Mouse (Mus musculus) retina, postnatal 1 day (tissue): ENCODE data around the gene Cnih3.

Source experiments
- DNase-seq: peaks from one replicate; pipeline ENCODE4 v3.0.0-alpha.2; 2012

The Cnih3 gene

DNA sequence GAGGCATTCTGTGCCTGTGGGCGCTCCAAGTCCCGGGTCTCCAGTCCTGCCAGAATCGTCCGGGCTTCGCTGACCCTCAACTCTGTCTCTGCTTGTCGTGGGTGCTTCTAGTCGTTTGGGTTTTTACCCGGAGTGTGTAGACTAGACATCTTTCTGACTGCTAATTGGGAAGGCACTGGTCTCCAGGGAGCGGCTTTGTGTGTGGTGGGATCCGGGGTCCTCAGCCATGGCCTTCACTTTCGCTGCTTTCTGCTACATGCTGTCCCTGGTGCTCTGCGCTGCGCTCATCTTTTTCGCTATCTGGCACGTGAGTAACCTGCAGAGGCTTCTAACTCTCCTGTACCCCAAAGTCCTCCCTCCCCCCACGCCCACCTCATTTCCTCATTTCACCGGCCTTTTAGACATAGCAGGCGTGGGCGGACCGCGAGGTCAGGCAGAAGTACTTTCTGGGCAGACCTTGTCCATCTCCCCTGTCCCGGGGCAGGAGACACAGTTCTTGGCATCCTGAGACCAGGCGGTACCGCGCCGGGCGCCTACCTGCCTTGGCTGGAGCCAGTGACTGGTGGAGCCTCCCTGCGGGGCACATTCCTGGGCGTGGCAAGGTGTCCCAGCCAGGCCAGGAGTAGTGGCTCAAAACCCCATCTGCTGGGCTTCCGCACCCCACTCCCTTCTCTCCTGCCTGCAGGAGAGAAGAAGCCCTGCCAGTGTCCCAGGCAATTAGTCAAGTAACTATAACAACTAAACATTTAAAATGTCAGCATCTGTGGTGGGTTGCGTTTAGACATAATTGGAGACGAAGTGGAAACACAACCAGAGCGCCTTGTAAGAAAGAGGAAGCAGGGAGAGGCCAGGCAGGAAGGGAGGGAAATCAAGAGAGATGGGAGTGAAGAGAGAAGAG is 1.0 kb downstream of the Cnih3 start:
- DNase-seq, result peak; percentile 34

DNA sequence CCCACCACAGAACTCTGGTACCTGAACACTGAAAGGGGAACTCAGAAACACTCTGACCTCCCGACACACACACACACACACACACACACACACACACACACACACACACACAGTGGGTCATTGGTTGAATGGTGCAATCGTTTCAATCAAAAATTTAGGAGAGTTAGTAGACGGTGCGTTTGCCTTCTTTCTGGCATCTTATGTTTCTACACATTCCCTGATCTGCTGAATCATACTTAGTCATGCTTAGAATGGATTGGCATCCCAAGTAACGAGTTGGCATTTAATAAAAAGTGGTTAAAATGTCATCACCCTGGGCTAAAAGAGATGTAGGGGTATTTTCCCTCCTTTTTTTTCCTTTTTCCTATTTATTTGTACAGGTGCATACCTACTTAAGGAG is 3.3 kb downstream of the Cnih3 start:
- no peak for DNase-seq

DNA sequence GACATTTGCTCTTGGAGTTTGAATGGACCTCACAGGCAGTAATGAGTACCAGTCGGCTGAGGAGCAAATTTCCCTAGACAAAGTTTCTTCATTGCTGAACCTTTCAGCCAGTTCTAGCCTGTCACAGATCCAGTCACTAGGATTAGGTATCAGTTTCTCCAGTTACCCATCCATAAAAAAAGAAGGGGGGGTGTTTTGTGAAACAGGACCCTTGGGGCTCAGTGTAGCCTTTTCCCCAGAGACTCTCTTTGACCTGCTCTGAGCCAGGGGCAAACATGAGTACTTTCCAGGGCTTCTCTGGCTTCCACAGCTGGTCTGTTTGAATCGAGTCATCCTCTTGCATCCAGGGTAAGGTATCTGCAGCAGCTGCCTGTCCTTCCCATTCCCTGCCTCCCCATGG is 5.4 kb downstream of the Cnih3 start:
- DNase-seq, result no peak

DNA sequence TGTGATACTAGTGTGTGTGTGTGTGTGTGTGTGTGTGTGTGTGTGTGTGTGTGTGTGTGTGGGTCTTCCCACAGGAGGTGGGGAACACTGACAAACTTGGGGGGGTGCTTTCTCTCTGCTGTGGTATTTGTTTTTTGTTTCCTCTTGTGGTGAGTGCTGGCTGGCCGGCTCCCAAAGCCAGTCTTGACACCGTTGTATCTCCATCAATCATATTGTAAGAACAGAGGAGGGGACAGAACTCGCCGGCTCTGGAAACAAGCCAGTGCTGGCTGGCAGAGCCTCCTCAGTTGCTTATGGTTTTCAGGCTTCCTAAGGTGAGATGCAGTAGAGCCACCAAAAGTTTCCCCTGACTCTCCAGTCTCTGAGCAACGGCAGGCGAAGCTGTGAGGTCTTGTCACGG is 6.1 kb downstream of the Cnih3 start:
- DNase-seq, result no peak

DNA sequence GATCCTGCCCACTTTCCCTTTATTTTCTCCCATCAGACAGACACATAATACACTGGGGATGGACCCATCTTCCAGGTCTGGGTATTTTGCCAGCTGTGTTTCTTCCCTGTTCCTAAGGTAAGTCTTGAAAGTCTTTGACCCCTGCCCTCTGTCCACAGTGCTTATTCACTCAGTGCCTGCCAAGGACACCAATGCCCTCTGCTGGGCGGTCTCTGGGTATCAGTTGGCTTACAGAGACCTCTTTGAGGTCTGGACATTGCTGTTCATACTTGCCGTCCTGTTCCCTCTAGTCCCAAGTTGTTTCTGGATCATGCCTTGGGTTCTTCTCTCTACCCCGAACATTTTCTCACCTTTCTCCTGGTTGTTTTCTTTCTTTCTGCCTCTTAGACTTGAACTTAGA is 8.3 kb downstream of the Cnih3 start:
- DNase-seq, result no peak

DNA sequence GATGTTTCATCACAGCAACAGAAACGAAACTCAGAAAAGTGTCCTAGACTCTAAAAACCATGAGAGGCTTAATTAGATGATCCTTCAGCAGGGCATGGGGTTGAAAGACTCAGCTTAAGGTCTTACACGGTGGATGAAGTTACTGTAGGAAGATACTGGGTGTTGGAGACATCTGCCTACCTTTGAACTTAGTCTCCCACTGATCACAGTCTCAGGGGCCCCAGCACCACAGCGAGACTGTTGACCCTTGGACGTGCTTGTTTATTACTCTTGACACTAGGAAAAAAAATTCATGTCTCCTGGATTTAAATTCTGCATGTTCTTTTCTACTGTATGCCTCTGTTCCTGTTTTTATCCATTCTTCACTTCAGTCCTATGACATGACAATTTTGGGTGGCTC is 11.6 kb downstream of the Cnih3 start:
- no peak for DNase-seq

DNA sequence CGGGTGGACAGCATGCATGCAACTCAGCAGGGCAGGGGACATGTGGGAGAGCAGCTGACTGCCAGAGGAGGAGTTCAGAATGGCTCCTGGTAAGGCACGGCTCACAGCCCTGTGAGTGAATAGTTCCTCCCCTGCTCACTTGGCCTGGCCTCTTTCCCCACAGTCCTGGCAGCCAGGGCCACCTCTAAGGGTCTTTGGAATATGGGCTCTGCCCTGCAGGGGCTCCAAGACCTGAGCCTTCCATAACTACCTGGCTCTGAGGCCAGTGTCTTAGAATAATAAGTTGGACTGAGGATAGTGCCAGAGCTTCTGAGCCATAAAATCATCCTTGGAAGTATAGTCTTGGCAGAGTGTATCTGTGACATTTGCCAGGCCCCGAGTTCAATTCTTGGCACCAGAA is 12.9 kb downstream of the Cnih3 start:
- no peak for DNase-seq

DNA sequence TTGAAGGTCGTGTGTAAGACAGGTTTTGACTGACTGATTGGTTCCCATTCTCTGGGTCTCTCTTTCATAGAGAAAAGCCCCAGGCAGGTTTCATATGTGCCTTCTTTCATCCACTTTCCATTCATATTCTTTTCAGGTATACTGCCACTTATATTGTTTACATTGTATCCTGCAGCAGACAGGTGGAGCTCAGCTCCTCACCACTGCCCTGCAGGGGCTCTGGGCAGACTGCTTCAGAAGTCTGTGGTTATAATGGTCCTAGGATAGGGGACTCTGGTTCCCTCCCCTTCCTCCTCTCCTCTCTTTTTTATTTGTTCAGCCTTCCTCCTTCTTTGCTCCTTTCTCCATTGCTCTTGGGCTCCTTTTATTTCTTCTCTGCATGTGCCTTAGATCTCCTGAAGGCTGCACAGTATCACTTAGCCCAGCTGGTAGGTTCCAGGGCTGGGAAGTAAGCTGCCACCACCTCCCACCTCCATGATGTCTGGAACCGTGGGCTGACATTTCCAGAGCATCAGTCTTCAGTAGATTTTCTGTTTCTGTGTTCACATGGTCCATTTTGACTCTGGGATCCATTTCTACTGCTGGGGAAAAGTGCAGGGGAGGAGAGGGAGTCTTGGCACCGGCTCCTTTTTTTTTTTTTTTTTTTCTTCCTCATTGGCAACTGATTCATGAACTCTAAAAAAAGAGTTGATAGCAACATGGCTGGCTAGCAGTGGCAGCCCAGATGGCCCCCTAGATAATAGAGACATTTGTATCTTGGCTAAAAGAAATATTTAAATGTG is 16.6 kb downstream of the Cnih3 start:
- no peak for DNase-seq

DNA sequence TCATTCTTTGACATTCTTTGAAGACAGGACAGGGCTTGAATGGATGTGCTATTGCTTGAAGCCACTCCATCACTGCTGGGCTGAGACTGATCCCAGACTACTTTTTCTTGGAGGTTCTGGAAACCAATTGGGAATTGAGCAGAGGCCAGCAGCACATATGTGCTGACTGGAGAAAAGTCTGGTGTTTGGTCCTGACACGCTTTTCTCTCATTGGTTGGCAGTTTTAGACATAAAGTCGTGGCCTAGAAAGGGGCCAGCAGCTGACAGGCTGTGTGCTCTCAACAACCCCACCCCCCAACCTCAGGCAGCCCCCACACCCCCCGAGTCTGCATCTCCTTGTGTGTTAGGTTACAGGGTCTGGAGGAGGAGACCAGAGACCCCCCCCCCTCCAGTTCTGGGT is 17.9 kb downstream of the Cnih3 start:
- DNase-seq, result no peak

DNA sequence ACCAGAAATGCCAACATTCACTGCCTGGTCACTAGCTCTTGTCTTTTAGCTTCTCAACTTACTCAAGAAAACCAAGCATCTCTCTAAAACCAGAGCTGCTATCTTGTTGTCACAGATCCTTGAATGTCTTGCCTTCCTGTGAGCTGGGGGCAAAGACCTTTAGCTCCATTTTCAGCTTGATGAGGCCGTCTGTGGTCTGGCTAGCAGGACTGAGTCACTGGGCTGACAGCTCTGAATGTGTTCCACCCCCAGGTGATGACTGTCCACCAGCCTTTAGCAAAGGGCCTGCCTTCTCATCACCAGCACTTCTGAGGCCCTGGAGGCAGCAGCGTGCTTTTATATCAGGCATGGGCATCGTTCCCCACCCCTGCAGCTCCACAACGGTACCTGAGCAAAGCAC is 18.8 kb downstream of the Cnih3 start:
- no peak for DNase-seq

DNA sequence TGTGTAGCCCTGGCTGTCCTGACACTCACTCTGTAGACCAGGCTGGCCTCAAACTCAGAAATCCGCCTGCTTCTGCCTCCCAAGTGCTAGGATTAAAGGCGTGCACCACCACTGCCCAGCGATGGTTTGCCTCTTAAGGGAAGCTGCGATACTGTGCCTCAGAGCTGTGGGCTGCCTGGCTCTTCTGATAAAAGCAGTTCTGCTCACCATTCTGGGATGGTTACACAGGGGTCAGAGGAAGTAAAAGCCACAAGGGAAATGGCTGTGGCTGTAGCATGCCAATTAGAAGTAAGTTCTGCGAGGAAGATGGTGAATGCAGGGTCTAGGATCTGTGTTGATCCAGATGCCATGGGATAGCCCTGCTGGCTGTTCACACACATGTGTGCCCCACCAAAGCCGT is 19.9 kb downstream of the Cnih3 start:
- no peak for DNase-seq

DNA sequence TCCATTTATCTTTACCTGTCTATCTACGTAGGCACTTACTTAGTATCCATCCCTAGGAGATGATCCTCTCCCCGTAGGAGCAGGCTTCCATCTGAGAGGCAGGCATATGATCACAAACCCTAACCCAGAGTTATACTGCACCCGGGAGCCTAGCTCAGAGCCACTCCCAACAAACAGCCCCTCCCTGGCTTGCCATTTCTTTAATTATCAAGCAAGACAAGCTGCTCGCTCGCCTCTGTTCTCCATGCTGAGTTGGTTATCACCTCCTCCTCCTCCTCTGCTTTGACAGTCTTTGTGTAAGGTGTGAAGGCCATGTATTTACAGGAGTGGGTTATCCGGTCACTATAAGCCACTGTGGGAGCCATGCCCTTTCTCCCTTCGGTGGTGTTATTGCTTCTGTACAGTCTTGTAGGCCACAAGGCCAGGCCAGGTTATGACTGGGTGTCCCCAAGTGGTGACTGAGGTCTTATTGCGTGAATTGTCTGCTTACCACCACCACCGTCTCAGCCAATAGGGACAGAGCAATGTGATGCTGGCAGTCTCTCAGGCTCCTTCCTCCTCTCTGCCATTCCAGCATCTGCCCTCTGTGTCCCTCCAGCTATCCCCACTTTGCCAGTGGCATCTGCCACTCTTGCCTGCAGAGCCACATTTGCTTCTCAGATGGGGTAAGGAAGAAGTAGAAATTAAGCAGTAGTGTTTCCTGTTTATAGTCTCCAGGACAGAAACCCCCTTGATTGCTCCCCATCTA is 22.4 kb downstream of the Cnih3 start:
- no peak for DNase-seq

DNA sequence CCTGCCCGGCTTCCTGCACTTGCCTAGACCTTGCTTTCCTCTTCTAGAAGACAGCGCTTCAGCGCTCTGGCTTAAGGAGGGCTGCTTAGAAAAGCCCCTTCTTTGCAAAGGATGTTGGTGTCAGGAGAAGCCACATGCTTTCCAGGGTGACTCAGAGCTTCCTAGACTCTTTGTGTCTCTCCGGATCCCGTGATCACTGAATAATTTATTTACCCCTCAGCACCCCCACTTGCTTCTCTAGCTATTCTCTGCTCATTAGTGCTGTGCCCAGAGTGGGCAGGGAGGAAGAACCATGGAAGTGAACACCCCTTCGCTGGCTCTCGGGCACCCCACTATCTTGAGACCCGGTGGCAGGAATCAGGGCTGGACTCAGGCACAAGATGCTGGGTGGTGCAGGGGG is 24.0 kb downstream of the Cnih3 start:
- peak; percentile 18 for DNase-seq

DNA sequence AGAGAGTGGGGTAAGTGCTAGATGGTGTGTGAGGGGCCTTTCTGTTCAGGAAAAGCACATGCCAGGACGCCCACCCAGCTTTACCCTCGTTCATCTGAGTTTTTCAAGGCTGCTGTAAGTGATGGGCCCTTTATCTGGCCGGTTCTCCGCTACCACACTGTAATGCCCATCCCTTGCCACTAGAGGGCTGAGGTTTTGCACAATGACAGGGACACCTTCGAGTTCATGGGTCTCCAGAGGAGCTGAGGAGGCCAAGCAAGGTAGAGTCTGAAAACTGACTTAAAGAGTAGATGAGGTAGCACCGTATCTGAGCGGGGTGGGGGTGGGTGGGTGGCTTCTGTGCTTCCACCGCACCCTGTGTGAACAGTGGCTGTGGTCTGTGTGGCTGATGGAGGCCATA is 27.2 kb downstream of the Cnih3 start:
- DNase-seq, result peak; percentile 75

DNA sequence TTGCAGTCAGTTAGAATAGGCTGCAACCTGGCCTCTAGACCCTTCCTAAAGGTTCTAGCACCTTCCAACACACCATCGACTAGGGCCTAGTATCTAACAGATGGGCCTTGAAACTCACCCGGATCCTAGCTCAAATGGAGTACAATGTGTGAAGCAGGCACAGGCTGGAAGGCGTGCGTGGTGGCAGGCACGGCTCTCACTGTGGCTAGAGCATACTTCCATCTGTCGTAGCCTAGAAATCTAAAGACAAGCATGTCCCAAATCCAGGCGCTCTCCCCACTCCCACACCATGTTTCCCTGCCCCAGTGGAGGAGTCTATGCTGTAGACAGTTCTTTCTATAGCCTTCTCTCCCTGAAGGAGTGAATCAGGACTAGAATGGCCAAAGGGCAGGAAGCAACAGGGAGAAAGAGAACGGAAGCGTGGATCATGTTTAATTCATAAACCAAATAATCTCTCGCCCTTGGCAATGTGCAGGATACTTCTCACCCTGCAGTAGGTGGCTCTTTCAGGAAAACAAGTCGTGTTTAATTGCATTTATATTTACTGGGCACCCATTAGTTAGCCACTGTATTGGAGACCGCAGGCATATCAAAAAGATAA is 29.1 kb downstream of the Cnih3 start:
- peak; percentile 10 for DNase-seq

DNA sequence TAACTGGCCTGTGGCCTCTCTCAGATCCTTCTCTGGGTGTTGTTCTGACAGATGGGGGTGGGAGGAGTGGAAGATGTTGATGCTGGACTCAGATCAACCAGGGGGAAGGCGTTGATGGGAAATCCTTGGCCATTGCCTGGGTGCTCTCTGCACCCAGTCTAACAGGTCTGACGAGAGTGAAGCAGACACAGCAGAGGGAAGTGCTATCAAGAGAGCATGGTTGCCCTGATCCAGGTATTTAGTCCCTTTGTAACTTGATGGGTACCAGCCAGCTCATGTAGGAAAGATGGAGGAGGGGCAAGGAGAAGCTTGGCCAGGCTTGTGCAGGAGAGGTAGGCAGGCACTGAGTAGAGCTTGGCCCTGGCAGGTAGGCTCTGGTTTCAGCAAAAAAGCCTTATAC is 36.8 kb downstream of the Cnih3 start:
- no peak for DNase-seq

DNA sequence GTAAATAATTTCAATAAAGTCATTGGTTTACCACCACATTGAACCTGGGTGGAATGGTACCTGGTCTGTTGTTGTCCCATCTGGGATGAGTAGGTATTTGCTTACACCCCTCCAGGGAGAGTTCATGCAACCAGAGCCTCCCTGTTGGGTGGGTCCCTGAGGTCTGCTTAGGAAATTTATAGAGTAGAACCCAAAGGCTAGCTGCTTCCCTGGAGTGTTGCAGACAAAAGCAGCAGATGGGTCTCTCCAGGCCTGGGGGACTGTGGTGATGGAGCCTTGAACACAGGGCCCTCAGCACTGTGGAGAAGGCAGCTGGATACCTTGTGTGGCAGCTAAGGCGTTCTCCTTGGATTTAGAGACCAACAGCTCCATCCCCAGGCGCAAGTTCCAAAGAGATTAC is 40.1 kb downstream of the Cnih3 start:
- no peak for DNase-seq

DNA sequence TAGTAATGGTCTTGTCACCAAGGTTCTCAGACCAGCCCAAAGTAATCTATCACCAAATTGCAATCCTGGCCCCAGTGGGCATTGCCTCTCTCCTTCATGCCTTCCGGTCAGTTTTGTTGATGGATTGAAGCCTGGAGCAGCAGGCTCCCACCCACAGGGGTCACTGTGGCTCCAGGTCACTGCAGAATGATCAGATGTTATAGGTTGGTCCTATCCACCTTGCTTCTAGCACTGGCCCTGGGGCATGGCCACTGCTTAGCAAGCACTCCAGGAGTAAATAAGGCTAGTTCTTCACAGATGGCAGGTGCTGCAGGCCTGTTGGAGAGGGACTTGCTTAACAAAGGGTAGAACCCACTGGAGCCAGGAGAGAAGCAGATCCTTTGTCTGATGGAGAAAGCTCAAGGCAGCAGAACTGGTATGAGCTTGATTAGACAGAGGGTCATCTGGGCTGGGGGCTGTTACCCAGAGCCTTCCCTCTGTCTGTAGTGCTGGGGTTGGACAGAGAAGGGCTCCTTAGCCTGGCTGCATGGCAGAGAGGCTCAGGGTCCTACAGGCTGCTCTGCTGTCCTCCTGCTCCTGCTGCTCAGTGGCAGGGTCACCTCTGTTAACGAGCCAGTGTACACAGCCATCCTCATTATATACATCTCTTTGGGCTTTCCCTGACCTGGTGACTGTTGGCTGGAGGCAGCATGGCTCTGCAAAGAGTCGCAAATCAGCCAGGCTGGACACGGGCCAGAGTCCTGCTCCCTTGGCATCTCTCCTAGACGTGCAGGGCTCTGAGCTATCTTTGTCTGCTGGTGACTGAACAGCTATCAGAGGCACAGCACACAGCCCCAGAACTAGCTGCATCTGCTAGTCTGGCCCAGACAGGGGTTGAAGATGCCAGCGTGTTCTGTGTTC is 41.1 kb downstream of the Cnih3 start:
- peak; percentile 34 for DNase-seq

DNA sequence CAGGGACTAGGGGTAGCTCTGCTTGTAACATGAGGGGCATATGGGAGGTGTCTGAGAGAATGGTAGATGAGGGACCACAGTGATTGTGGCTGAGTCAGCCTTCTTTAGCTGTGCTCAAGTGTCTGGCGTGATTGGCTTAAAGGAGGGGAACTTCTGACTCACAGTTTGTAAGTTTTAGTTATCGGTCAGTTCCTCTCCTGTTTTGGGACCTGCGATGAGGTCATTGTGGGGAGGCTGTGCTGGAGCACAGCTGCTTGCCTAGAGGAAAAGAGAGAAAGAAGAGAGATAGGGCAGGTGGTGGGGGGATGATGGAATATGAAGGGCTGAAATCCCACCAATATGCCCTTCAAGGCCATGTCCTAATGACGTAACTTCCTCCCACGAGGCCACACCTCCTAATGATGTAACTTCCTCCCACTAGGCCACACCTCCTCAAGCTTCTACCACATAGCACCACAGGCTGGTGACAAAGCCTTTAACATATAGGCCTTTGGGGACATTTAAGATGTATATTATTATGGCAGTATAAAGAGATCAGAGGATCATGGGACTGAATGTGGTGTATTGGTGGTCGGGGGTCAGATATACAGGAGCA is 42.9 kb downstream of the Cnih3 start:
- DNase-seq, result no peak

DNA sequence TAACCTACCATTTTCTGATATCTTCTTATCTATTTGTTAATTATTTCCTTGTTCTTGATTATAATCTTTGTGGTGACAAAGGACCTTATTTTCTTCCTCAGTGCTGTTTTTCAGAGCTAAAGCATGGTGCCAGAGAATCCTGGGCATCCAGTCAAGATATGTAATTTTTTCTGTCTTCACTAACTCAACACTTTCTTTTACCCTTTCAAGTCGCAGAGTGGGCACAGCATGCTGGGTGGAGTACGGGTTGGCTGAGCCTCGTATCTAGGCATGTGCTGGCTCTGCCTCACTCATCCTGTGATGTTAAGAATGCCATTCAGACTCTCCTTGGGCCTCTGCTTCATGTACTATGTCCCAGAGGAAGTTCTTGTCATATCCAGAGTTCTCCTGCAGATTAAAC is 46.8 kb downstream of the Cnih3 start:
- DNase-seq, result no peak

DNA sequence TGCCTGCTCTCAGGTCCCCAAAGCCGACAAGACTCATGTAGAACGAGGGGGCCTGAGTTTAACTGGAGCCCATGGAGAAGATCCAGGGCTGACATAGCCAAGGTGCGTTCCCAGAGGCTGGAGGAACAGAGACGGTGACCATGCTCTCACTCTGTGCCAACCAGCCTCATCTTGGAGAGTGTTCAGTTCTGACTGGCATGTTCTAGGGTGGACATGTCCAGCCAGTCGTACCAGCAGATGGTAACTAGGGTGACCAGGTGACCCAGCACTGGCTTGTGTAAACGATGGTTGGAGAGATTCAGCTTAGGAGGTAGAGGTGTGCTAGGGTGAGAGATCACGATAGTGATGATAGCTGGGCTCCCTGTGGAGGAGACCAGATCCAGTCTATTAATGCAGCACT is 50.6 kb downstream of the Cnih3 start:
- no peak for DNase-seq

DNA sequence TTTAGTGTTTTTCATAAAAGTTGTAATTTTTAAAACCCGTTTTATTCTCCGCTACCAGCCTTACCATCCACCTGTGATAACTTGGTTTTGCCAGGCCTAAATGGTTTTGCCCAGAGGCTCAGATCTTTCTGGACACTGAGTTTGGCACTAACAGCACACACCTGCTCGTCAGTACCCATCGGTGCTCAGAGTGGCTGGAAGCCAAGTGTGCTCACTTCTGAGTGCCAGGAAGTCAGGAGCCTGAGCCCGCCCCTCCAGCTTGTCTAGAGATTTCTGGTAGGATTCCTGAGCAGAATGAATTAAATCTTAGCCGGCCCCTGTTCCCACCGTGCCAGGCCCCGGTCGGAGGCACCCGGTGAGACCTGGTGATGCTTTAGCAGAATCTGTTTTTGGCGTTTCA is 54.9 kb downstream of the Cnih3 start:
- no peak for DNase-seq
